Mouse (Mus musculus) E14TG2a.4 (cell line): ENCODE measurements around the gene Ttll3.

ENCODE experiments used
- CTCF ChIP-seq: conservative IDR thresholded peaks from 2 replicates; pipeline ENCODE4 v1.5.1; 2014; ENCODE audit warnings: low read length
- NANOG ChIP-seq: IDR thresholded peaks from 2 replicates; pipeline ENCODE4 v1.6.1; 2014; ENCODE audit warnings: borderline replicate concordance, low read length, mixed read lengths

GRCm38 (mm10) chr6:113393951-113394350 lies 4.9 kb downstream of the Ttll3 start:
- TF ChIP-seq CTCF (no peak), NANOG (no peak)
